Mouse (Mus musculus): ENCODE measurements around the gene Sema3f.

Sema3f gene

GRCm38 (mm10) chr9:107634406-107635278, 75.6 kb downstream of the Sema3f start:
- intact Hi-C loops (cut with DNase I) = no loop called here

GRCm38 (mm10) chr9:107633661-107634405, 76.4 kb downstream of the Sema3f start:
- intact Hi-C loops (cut with DNase I) = no loop called here

- intact Hi-C loops (cut with DNase I) = no loop called here
Measured at GRCm38 (mm10) chr9:107633091-107633660, 77.1 kb downstream of the Sema3f start.

- intact Hi-C loops (cut with DNase I) = no loop called here
Measured at GRCm38 (mm10) chr9:107632478-107632877, 77.8 kb downstream of the Sema3f start.

GRCm38 (mm10) chr9:107631861-107632260, 78.4 kb downstream of the Sema3f start:
- intact Hi-C loops (cut with DNase I) = no loop called here

All from adrenal gland (tissue).